Mouse (Mus musculus): ENCODE results near the gene Large2. TPM values are rescaled to one million over a fixed set of nuclear protein-coding genes. Genes with fewer than 3 reads are reported as not detected.
A peak's percentile ranks its signal among the peaks of the same experiment; 100 is the strongest.

The Large2 gene
- 1.2 and 1.8 TPM in 2 replicates for polyA plus RNA-seq (2016; fragmentation: Nextera tagmentation; extraction: Ambion mirVana)

DNA sequence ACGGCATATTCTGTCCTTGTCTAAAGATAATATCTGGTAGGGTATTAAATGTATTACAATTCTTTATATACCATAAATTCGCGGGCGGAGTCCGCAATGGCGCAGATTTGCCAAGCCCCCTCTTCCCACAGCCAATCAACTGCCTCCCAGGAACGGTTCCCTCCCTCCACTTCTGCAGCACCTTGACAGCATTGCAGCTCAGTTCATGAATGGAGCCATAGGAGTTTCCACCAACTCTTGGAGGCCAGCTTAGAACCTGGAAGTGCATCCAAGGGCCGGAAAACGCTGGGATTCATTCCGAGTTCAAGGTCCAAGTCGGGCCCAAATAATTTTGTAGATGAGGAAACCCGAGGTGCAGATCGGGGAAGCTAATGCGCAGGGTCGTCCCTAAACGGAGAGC is at the start of gene Large2, which contains the start of gene Pex16:
Gene Large2, minus strand, starts transcription at position 356 of the 400 bp plus-strand sequence.
Gene Pex16, plus strand, starts transcription at position 163 of the 400 bp plus-strand sequence.
- peak; percentile 26; the same call in 1 of the 2 replicates for ATAC-seq (ENCODE audit: insufficient number of reproducible peaks, low FRiP score)
- H3K27ac ChIP-seq (ENCODE audit: poor library complexity, severe bottlenecking): peak within 1 kb of the TSS; percentile 84
- H3K4me3 ChIP-seq: peak within 1 kb of the TSS; percentile 83
- H3K9me3 ChIP-seq (replicated peaks): no peaks in the 10 kb centered on the region
- H3K27me3 ChIP-seq (replicated peaks): peaks cover 42% of the 10 kb centered on the region
- H3K4me1 ChIP-seq (replicated peaks): peaks cover 38% of the 10 kb centered on the region
- peak within 1 kb of the TSS; percentile 85 for H3K9ac ChIP-seq
- WGBS: 1% methylated on average over 16 of the region's 16 CpGs
- peaks cover 21% of the 10 kb centered on the region for H3K36me3 ChIP-seq
- H3K4me2 ChIP-seq: peak within 1 kb of the TSS; percentile 97

DNA sequence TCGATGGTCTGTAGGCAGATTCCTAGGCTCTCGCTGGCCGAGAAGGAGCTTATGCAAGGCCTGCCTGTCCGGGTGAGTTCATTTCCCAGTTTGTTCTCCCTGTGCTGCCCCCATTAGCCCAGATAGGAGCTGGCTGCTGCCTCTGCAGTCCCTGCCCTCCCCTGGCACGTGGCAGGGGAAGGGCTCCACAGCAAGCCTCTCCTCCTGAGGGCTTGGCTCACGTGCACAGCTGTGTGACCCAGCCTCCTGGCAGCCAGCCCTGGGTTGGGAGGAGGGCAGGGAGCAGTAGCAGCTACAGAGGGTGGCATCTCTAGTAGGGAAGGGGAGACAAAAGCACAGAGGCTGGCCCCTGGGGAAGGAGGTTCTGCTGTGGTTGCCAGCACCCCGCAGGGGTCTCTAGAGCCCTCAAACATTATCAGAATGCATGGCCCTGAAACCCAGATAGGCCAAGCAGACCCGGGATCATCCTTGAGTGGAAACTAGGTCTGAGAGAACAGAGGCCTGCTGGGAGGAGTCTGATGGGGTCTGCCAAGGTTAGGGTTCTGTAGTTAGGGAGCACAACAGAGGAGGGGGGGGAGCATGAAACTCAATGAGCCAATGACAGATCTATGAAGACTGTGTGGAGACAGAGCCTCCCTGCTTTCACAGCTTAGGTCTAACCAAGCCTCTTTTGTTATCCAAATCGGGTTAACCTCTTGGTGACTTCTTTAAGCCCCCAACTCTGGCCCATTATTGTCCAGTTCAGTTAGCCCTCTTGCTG is 49.2 kb upstream of the Large2 start:
- ATAC-seq (ENCODE audit: insufficient number of reproducible peaks, low FRiP score): peak; percentile 72

DNA sequence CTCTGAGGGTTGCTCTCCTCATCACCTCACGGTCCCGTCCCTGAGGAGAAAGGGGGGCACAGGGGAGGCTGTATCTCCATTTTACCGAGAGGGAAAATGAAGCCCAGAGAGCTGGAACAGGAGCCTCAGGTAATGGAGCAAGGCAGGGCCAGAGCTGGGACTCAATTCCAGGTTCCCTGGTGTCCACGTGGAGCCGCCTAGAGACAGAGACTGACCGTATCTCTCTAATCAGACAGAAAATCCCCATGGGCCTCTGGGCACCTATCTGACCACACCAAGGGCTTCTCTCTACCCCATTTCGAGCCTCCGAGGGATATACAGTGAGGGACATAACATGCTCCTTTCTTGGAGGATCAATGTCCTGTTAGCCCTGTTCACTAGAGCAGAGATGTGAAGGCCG is 48.5 kb upstream of the Large2 start:
- WGBS: 95% methylated on average over 9 of the region's 9 CpGs
- H3K27ac ChIP-seq (ENCODE audit: poor library complexity, severe bottlenecking): peak overlapping the region; percentile 92; the same call in 1 of the 2 replicates
- no peak for ATAC-seq (ENCODE audit: insufficient number of reproducible peaks, low FRiP score)

More for the DNA sequence above, 49.2 kb upstream of the Large2 start:
- Histone ChIP-seq H3K4me3 (no peak overlapping the region), H3K4me1 (replicated peaks) (peaks cover 56% of the 10 kb centered on the region), H3K27ac (ENCODE audit: poor library complexity, severe bottlenecking) (peak overlapping the region; percentile 92), H3K36me3 (peaks cover 58% of the 10 kb centered on the region), H3K9ac (no peak overlapping the region), H3K9me3 (replicated peaks) (no peaks in the 10 kb centered on the region), H3K27me3 (replicated peaks) (no peaks in the 10 kb centered on the region), H3K4me2 (no peak overlapping the region)
- 76% methylated on average over 9 of the region's 9 CpGs for WGBS

DNA sequence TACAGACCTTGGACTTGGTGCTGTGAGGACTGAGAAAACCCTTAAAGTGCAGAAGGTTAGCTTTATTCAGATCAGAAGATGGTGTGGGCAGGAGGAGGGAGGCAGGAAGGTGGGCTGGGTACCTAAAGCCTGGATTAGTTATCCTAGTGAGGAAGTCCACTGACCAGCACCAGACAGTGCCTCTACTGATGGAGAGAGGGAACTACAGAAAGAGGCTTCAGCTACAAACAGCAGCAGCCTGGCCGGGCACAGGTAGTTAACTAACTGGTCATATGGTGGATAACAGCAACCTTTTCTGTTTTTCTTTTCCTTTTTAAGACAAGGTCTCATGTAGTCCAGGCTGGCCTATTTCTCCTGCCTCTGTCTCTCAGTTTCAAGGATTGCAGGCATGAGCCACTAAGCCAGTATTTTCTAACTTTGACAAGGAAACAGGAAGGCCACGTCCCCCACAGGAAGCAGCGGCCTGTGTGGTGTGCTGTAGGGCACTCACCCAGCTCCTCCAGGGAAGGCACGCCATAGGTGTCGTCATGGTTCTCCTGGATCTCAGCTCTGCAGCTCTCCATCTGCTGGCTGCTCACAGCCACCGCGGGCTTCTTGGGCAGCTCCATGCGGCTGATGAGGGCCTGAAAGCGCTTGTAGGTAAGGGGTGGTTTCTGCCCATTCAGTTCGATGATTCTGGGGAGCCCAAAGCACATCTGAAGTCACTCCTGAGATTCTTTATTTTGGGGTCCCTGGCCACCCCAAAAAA is 47.9 kb upstream of the Large2 start:
- 68% methylated on average over 10 of the region's 10 CpGs for WGBS
- peaks cover 43% of the 10 kb centered on the region for H3K4me1 ChIP-seq (replicated peaks)
- no peak overlapping the region for H3K4me3 ChIP-seq
- H3K4me2 ChIP-seq: no peak overlapping the region
- H3K36me3 ChIP-seq: peaks cover 71% of the 10 kb centered on the region
- H3K9me3 ChIP-seq (replicated peaks): no peaks in the 10 kb centered on the region
- no peak overlapping the region for H3K27ac ChIP-seq (ENCODE audit: poor library complexity, severe bottlenecking)
- 0 out of 2 replicates have a peak, but pooled peaks have one; percentile 33 for ATAC-seq (ENCODE audit: insufficient number of reproducible peaks, low FRiP score)
- no peak overlapping the region for H3K9ac ChIP-seq
- no peaks in the 10 kb centered on the region for H3K27me3 ChIP-seq (replicated peaks)

More for the DNA sequence above, 48.5 kb upstream of the Large2 start:
- no peaks in the 10 kb centered on the region for H3K9me3 ChIP-seq (replicated peaks)
- H3K4me2 ChIP-seq: no peak overlapping the region
- no peak overlapping the region for H3K4me3 ChIP-seq
- H3K4me1 ChIP-seq (replicated peaks): peaks cover 49% of the 10 kb centered on the region
- no peaks in the 10 kb centered on the region for H3K27me3 ChIP-seq (replicated peaks)
- H3K36me3 ChIP-seq: peaks cover 65% of the 10 kb centered on the region
- no peak overlapping the region for H3K9ac ChIP-seq

DNA sequence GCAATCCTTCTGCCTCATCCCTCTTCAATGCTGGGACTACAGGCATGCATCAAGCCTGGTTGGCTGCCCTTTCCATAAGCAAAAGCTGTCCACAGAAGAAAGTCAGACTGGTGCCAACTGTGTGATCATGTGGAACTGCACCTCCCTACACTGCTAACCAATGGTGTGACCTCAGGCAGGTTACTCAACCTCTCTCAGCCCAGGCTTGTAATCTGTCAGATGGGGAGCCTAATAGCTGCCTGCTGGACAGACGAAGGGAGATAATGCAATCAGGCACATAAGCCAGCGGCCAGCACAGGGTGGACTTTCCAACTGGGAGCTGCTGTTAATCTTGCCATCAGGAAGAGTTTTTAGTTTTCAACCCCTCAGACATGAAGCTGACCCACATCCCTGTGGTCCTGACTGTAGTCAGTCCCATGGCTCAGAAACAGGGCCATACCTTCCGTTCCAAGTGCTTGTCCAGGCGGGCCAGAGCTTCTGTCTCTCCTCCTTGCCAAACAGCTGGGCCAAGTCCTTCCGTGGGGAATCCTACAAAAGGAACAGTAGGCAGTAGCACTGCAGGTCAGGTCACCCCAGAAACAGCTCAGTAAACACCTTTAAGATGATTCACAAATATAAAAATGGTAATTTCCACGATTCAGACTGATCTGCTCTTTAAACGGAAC is 47.2 kb upstream of the Large2 start:
- Histone ChIP-seq H3K36me3 (peaks cover 78% of the 10 kb centered on the region), H3K4me1 (replicated peaks) (peaks cover 36% of the 10 kb centered on the region), H3K9me3 (replicated peaks) (no peaks in the 10 kb centered on the region), H3K27ac (ENCODE audit: poor library complexity, severe bottlenecking) (no peak overlapping the region), H3K4me3 (no peak overlapping the region), H3K4me2 (no peak overlapping the region), H3K27me3 (replicated peaks) (no peaks in the 10 kb centered on the region), H3K9ac (no peak overlapping the region)
- 85% methylated on average over 7 of the region's 7 CpGs for WGBS
- ATAC-seq (ENCODE audit: insufficient number of reproducible peaks, low FRiP score): no peak

DNA sequence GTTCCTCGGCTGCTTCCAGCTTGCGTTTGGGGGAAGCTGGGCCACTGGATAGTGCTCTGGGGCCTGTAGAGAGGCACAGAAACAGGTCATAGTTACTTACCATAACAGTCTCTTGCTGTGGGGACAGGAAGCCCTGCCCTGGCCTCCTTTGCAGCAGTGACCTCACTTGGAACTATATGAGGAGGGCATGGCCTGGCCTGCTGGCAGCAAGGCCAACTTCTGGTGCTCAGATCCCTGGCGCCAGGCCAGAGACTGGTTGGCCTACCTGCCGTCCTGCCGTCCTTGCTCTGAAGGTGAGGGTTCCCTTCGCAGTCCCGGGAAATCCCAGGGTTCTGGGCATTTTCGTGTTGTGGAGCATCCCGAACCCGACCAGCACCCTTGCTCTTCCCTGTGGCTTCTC is 37.0 kb upstream of the Large2 start:
- ATAC-seq (ENCODE audit: insufficient number of reproducible peaks, low FRiP score): no peak
- WGBS: 89% methylated on average over 10 of the region's 10 CpGs
- Histone ChIP-seq H3K4me3 (no peak overlapping the region), H3K9me3 (replicated peaks) (no peaks in the 10 kb centered on the region), H3K27me3 (replicated peaks) (no peaks in the 10 kb centered on the region), H3K4me1 (replicated peaks) (no peaks in the 10 kb centered on the region), H3K4me2 (no peak overlapping the region), H3K9ac (no peak overlapping the region), H3K27ac (ENCODE audit: poor library complexity, severe bottlenecking) (no peak overlapping the region), H3K36me3 (peaks cover 94% of the 10 kb centered on the region)

DNA sequence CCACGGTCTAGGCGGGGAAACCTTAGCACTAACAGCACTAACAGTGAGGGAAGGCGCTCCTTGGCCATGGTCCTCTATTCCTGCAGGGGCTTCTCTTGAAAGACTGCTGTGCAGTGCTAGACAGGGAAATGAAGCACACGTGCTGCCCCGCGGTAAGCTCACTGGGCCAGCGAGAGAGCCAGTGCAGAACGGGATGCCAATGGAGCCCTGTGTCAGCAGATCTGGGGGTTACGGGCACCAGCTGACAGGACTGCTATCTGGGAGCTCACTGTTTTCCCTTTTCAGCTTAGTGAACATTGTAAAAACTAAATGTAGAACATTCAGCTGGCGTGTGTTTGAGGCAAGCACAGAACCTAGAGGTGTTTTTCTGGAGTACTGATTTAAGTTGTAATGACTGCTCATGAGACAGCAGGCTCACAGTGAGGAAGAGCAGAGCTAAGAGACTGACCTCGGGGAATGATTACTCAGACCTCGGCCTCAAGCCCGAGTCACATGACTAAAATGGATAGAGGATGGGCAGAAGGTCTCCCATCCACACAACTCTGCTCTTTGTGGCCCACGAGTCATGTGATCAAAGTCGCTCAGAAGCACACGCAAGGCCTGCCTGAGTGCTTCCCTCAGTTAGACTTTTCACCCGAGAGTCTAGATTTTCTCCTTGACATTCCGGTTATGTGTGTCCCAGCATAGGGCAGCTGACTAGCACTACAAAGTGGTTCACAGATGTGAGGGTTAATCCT is 33.8 kb upstream of the Large2 start:
- H3K4me2 ChIP-seq: no peak overlapping the region
- no peak for ATAC-seq (ENCODE audit: insufficient number of reproducible peaks, low FRiP score)
- H3K27ac ChIP-seq (ENCODE audit: poor library complexity, severe bottlenecking): no peak overlapping the region
- 89% methylated on average over 18 of the region's 18 CpGs for WGBS
- no peaks in the 10 kb centered on the region for H3K4me1 ChIP-seq (replicated peaks)
- H3K9ac ChIP-seq: no peak overlapping the region
- H3K4me3 ChIP-seq: no peak overlapping the region
- H3K27me3 ChIP-seq (replicated peaks): no peaks in the 10 kb centered on the region
- peaks cover 93% of the 10 kb centered on the region for H3K36me3 ChIP-seq
- H3K9me3 ChIP-seq (replicated peaks): no peaks in the 10 kb centered on the region

DNA sequence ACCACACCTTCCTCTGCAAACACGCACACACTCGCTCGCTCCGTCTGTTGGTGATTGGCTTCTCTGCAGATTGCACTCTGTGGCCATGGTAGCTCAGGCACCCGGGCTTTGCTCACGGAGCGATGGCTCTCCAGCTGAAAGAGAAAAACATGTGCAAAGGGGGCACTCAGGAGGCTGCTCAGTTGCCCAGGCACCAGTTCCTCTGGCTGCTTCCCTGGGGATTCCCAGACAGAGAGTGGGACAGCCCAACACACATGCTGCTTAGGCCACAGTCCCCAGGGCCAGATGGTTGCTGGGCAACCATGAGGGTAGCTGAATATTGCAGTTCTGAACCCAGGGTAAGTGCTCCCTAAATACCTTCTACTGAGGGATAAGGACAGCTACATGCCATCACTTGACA is 31.0 kb upstream of the Large2 start:
- Histone ChIP-seq H3K9ac (no peak overlapping the region), H3K27me3 (replicated peaks) (peaks cover 2% of the 10 kb centered on the region), H3K9me3 (replicated peaks) (no peaks in the 10 kb centered on the region), H3K4me2 (no peak overlapping the region), H3K4me3 (no peak overlapping the region), H3K36me3 (peaks cover 65% of the 10 kb centered on the region), H3K4me1 (replicated peaks) (peaks cover 6% of the 10 kb centered on the region; the same call in 1 of the 2 replicates), H3K27ac (ENCODE audit: poor library complexity, severe bottlenecking) (no peak overlapping the region)
- WGBS: 98% methylated on average over 7 of the region's 7 CpGs
- ATAC-seq (ENCODE audit: insufficient number of reproducible peaks, low FRiP score): no peak

DNA sequence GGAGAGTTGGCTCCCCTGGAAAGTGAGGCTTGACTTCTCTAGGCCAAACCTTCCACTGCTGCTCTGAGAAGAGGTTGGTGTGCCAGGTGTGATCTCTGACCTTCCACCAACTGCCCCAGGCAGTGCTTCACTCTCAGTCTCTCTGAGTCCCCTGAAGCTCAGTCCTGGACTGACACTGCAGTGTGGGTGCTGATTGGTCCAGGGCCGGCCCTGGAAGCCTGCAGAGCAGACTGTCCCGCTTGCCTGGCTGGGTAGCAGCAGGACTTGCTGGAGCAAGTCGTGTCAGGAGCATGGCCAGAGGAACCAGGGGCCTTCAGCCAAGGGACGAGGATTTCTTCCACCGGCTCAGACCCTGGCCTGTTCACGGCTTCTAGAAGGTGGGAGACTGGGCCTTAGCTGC is 30.1 kb upstream of the Large2 start:
- peaks cover 56% of the 10 kb centered on the region for H3K36me3 ChIP-seq
- ATAC-seq (ENCODE audit: insufficient number of reproducible peaks, low FRiP score): no peak
- 85% methylated on average over 6 of the region's 6 CpGs for WGBS

DNA sequence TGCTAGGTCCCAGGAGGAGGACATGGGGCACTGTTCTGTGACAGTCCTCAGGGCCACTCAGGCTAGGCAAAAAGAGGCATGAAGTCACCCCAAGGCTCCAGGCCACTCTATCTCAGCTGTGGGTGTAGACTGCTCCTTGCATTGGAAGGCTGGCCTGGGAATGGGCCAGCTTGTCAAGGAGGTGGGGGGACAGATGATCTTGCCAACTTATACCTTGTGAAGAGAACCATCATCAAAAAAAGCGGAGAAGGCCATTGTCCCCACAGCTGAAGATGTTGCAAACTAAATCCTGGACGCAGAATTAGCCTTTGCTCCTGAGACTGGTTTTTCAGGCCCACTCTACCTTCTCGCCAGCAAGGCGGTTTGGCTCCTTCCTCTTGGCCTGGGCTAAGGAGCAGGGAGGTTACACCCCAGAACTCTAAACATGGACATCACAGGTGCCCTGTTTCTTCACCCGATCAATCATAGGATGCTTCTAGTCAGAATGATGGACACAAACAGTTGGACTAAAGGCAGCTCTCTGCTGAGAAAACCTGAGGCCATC is 29.2 kb upstream of the Large2 start:
- H3K4me2 ChIP-seq: no peak overlapping the region
- H3K9me3 ChIP-seq (replicated peaks): no peaks in the 10 kb centered on the region
- H3K36me3 ChIP-seq: peaks cover 47% of the 10 kb centered on the region
- H3K4me1 ChIP-seq (replicated peaks): peaks cover 6% of the 10 kb centered on the region; the same call in 1 of the 2 replicates
- no peak overlapping the region for H3K9ac ChIP-seq
- ATAC-seq (ENCODE audit: insufficient number of reproducible peaks, low FRiP score): no peak
- 88% methylated on average over 5 of the region's 5 CpGs for WGBS
- peaks cover 19% of the 10 kb centered on the region for H3K27me3 ChIP-seq (replicated peaks)
- H3K27ac ChIP-seq (ENCODE audit: poor library complexity, severe bottlenecking): no peak overlapping the region
- no peak overlapping the region for H3K4me3 ChIP-seq

More for the DNA sequence above, 30.1 kb upstream of the Large2 start:
- peaks cover 6% of the 10 kb centered on the region; the same call in 1 of the 2 replicates for H3K4me1 ChIP-seq (replicated peaks)
- no peak overlapping the region for H3K27ac ChIP-seq (ENCODE audit: poor library complexity, severe bottlenecking)
- H3K9ac ChIP-seq: no peak overlapping the region
- no peaks in the 10 kb centered on the region for H3K9me3 ChIP-seq (replicated peaks)
- peaks cover 12% of the 10 kb centered on the region for H3K27me3 ChIP-seq (replicated peaks)
- H3K4me2 ChIP-seq: no peak overlapping the region
- no peak overlapping the region for H3K4me3 ChIP-seq

Measured in heart, embryonic 12.5 days (tissue).